Mouse (Mus musculus) kidney, postnatal 0 days (tissue): ENCODE measurements at regions not wholly inside any gene's neighbourhood (a gene's known extent, or its start where the extent isn't known, plus 50 kb on each side); places are given as distances from the start of the nearest gene placed in this dataset.

Experiments used
- ATAC-seq: fragments of 200-750 bp; cut with Nextera tagmentation; replicated peaks from 2 replicates; pipeline ENCODE4 v1.8.0; 2017; ENCODE audit warnings: low read depth, moderate number of reproducible peaks, moderate TSS enrichment, moderate library complexity; ENCODE audit not compliant: low FRiP score
- DNase-seq: peaks from one replicate; pipeline ENCODE4 v3.0.0-alpha.2; 2016; ENCODE audit warnings: low spot score
- H3K27ac ChIP-seq: fragments of 300-500 bp; sonication (generic); 2 replicates; pipeline ENCODE4 v1.5.1; 2014; ENCODE audit warnings: mild to moderate bottlenecking
- H3K27me3 ChIP-seq: fragments of 300-500 bp; sonication (generic); 2 replicates; pipeline ENCODE4 v1.6.1; 2014; ENCODE audit warnings: low read length, mixed read lengths; ENCODE audit not compliant: insufficient read depth
- H3K36me3 ChIP-seq: fragments of 300-500 bp; sonication (generic); 2 replicates; pipeline ENCODE4 v1.6.1; 2014; ENCODE audit warnings: low read length, mixed read lengths; ENCODE audit not compliant: insufficient read depth
- H3K4me1 ChIP-seq: fragments of 300-500 bp; sonication (generic); replicated peaks from 2 replicates; pipeline ENCODE4 v1.6.1; 2014; ENCODE audit warnings: antibody characterized with exemption, low read length, mixed read lengths; ENCODE audit not compliant: insufficient read depth
- H3K4me2 ChIP-seq: fragments of 300-500 bp; sonication (generic); 2 replicates; pipeline ENCODE4 v1.6.1; 2014; ENCODE audit warnings: mild to moderate bottlenecking, low read length, moderate library complexity, mixed read lengths
- H3K4me3 ChIP-seq: fragments of 300-500 bp; sonication (generic); replicated peaks from 2 replicates; pipeline ENCODE4 v1.5.1; 2014; ENCODE audit warnings: low read depth, low read length
- H3K9ac ChIP-seq: fragments of 300-500 bp; sonication (generic); 2 replicates; pipeline ENCODE4 v1.6.1; 2014; ENCODE audit warnings: low read depth, low read length
- H3K9me3 ChIP-seq: fragments of 300-500 bp; sonication (generic); replicated peaks from 2 replicates; pipeline ENCODE4 v1.6.1; 2016; ENCODE audit warnings: low read length, inconsistent platforms, mixed read lengths
- CTCF ChIP-seq: IDR thresholded peaks from 2 replicates; pipeline ENCODE4 v1.5.1; 2016; ENCODE audit warnings: antibody characterized with exemption, low read depth, mild to moderate bottlenecking, moderate library complexity
- WGBS: fragments of 180-500 bp; shearing (Covaris S2); extraction: QIAGEN DNeasy Blood & Tissue Kit; methylation state at CpG from one replicate; pipeline ENCODE4 v1.1.7; 2014; 5-methylcytosine and 5-hydroxymethylcytosine counted together

GRCm38 (mm10) chr12:14212618-14213017 is 60.8 kb upstream of the Fam84a start:
- no peak for DNase-seq
- Histone ChIP-seq H3K9me3 (no peaks in the 10 kb centered on the region), H3K9ac (no peak overlapping the region), H3K27ac (no peak overlapping the region), H3K4me2 (no peak overlapping the region), H3K36me3 (no peaks in the 10 kb centered on the region), H3K4me3 (no peak overlapping the region), H3K4me1 (no peaks in the 10 kb centered on the region), H3K27me3 (no peaks in the 10 kb centered on the region)
- no peak for ATAC-seq
- TF ChIP-seq CTCF: no peak
- WGBS: 68% methylated on average over 3 of the region's 3 CpGs

DNA sequence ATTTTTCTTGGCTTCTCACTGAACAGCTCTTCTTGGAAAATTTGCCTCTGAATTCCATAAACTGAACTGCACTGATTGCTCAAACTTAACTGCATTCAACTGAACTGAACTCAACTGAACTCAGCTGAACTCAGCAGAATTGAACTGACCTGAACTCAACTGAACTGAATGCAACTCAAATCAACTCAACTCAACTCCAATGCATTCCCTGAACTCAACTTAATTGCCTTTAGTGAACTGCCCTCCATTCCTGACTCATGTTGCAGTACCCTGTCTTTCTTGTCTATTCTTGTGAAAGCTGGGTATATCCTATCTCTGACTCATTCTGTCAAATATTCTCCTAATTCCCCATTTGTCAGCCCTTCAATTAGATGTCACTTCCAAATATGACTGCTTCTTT is 58.0 kb upstream of the Fam84a start:
- no peaks in the 10 kb centered on the region for H3K9me3 ChIP-seq
- H3K4me2 ChIP-seq: no peak overlapping the region
- H3K27me3 ChIP-seq: no peaks in the 10 kb centered on the region
- H3K4me1 ChIP-seq: no peaks in the 10 kb centered on the region
- H3K27ac ChIP-seq: no peak overlapping the region
- no peak overlapping the region for H3K4me3 ChIP-seq
- TF ChIP-seq CTCF: no peak
- ATAC-seq: no peak
- no peaks in the 10 kb centered on the region for H3K36me3 ChIP-seq
- H3K9ac ChIP-seq: no peak overlapping the region
- DNase-seq: no peak

GRCm38 (mm10) chr12:14207288-14207687 is 55.4 kb upstream of the Fam84a start:
- ATAC-seq (no peak), DNase-seq (no peak)
- no peaks in the 10 kb centered on the region for H3K36me3 ChIP-seq
- H3K4me3 ChIP-seq: no peak overlapping the region
- H3K27me3 ChIP-seq: no peaks in the 10 kb centered on the region
- WGBS: 60% methylated on average over 1 of the region's 1 CpGs
- H3K4me2 ChIP-seq: no peak overlapping the region
- no peaks in the 10 kb centered on the region for H3K9me3 ChIP-seq
- no peak overlapping the region for H3K27ac ChIP-seq
- H3K4me1 ChIP-seq: no peaks in the 10 kb centered on the region
- no peak for TF ChIP-seq CTCF
- H3K9ac ChIP-seq: no peak overlapping the region

DNA sequence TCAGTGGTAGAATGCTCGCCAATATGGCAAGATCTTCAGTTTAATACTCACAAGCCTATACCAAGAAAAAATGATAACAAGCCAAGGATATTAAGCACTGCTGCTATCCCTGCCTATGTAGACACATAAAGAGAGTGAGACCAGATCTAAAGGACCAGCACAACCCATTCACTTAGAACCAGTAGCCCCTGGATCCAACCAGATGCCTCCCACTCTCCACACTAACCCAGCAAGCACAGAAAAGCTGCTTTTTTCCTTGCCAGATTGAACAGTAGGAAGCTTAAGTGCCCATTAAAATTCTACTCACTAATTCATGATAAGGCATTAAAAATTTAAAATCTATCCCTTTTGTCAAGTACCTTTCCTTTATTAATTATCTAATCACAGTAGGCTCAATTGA is 52.6 kb upstream of the Fam84a start:
- DNase-seq: no peak
- TF ChIP-seq CTCF: no peak
- Histone ChIP-seq H3K4me3 (no peak overlapping the region), H3K27me3 (no peaks in the 10 kb centered on the region), H3K36me3 (no peaks in the 10 kb centered on the region), H3K9me3 (no peaks in the 10 kb centered on the region), H3K4me1 (no peaks in the 10 kb centered on the region), H3K9ac (no peak overlapping the region), H3K4me2 (no peak overlapping the region), H3K27ac (no peak overlapping the region)
- WGBS: 46% methylated on average over 1 of the region's 1 CpGs
- no peak for ATAC-seq
